Mouse (Mus musculus) liver, embryonic 15.5 days (tissue): ENCODE data around the gene Fhl1. TPM values are rescaled to one million over a fixed set of nuclear protein-coding genes. Genes with fewer than 3 reads are reported as not detected.

Source experiments
- ATAC-seq: fragments of 200-750 bp; cut with Nextera tagmentation; 2 replicates; pipeline ENCODE4 v1.8.0; 2017; ENCODE audit warnings: moderate number of reproducible peaks, mild to moderate bottlenecking, moderate library complexity; ENCODE audit not compliant: insufficient read depth
- H3K27ac ChIP-seq: fragments of 300-500 bp; sonication (generic); replicated peaks from 2 replicates; pipeline ENCODE4 v1.5.1; 2015; ENCODE audit warnings: mild to moderate bottlenecking, inconsistent platforms
- H3K27me3 ChIP-seq: fragments of 300-500 bp; sonication (generic); 2 replicates; pipeline ENCODE4 v1.6.1; 2015; ENCODE audit warnings: mild to moderate bottlenecking, inconsistent platforms
- H3K36me3 ChIP-seq: fragments of 300-500 bp; sonication (generic); replicated peaks from 2 replicates; pipeline ENCODE4 v1.6.1; 2015; ENCODE audit warnings: moderate library complexity, mild to moderate bottlenecking, inconsistent platforms
- H3K4me1 ChIP-seq: fragments of 300-500 bp; sonication (generic); replicated peaks from 2 replicates; pipeline ENCODE4 v1.6.1; 2015; ENCODE audit warnings: inconsistent platforms
- H3K4me2 ChIP-seq: fragments of 300-500 bp; sonication (generic); 2 replicates; pipeline ENCODE4 v1.6.1; 2015; ENCODE audit warnings: moderate library complexity, mild to moderate bottlenecking, inconsistent platforms
- H3K4me3 ChIP-seq: fragments of 300-500 bp; sonication (generic); replicated peaks from 2 replicates; pipeline ENCODE4 v1.5.1; 2015; ENCODE audit warnings: mild to moderate bottlenecking, inconsistent platforms
- H3K9ac ChIP-seq: fragments of 300-500 bp; sonication (generic); 2 replicates; pipeline ENCODE4 v1.6.1; 2015; ENCODE audit warnings: moderate library complexity, mild to moderate bottlenecking, inconsistent platforms
- H3K9me3 ChIP-seq: fragments of 300-500 bp; sonication (generic); replicated peaks from 2 replicates; pipeline ENCODE4 v1.6.1; 2016; ENCODE audit warnings: inconsistent platforms
- WGBS: fragments of 180-500 bp; shearing (Covaris S2); methylation state at CpG from one replicate; pipeline ENCODE4 v1.1.7; 2015; ENCODE audit warnings: mixed read lengths; ENCODE audit not compliant: insufficient replicate concordance; 5-methylcytosine and 5-hydroxymethylcytosine counted together
- polyA plus RNA-seq: library from polyadenylated mRNA; unstranded; fragments of >200 nt; fragmentation: Nextera tagmentation; extraction: Ambion mirVana; gene quantifications from 2 replicates; pipeline ENCODE4 v1.2.1, GENCODE M21; 2015

Fhl1 gene
- polyA plus RNA-seq, 1 experiment from 2014 or later, result 22.2 TPM

GRCm38 (mm10) chrX:56710522-56710921, 21.1 kb upstream of the Fhl1 start:
- ATAC-seq, result no peak
- WGBS, result 64% methylated on average over 1 of the region's 1 CpGs
- no peaks in the 10 kb centered on the region for H3K27me3 ChIP-seq

GRCm38 (mm10) chrX:56712666-56713065, 18.9 kb upstream of the Fhl1 start:
- no peaks in the 10 kb centered on the region for H3K36me3 ChIP-seq
- no peaks in the 10 kb centered on the region for H3K27me3 ChIP-seq
- H3K4me1 ChIP-seq, result no peaks in the 10 kb centered on the region
- no peak overlapping the region for H3K9ac ChIP-seq
- ATAC-seq, result no peak
- no peaks in the 10 kb centered on the region for H3K9me3 ChIP-seq
- H3K27ac ChIP-seq, result no peak overlapping the region
- 46% methylated on average over 1 of the region's 1 CpGs for WGBS
- H3K4me3 ChIP-seq, result no peak overlapping the region
- no peak overlapping the region for H3K4me2 ChIP-seq

More at GRCm38 (mm10) chrX:56710522-56710921, 21.1 kb upstream of the Fhl1 start:
- Histone ChIP-seq H3K9ac (no peak overlapping the region), H3K4me1 (no peaks in the 10 kb centered on the region), H3K27ac (no peak overlapping the region), H3K36me3 (no peaks in the 10 kb centered on the region), H3K4me2 (no peak overlapping the region), H3K4me3 (no peak overlapping the region), H3K9me3 (no peaks in the 10 kb centered on the region)

DNA sequence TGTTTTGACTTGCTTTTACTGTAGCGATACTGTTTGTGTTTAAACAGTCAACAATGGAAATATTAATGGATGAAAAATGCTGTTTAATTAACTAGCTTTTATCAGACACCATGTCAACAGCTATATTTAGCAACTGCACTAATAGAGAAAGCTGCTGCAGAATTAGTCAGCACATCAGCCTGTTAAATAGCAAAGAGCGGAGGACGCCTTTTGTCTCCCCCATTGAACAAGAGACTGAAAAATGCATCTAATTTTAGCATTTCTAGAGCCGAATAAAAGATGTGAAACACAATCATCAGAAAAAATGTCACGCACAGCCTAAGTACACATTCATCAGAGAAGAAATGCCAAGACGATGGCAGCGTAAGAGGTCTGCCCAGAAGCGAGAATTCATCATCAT, 9.0 kb upstream of the Fhl1 start:
- Histone ChIP-seq H3K4me3 (no peak overlapping the region), H3K4me2 (no peak overlapping the region), H3K36me3 (no peaks in the 10 kb centered on the region), H3K27me3 (no peaks in the 10 kb centered on the region), H3K27ac (no peak overlapping the region), H3K9me3 (no peaks in the 10 kb centered on the region), H3K4me1 (no peaks in the 10 kb centered on the region), H3K9ac (no peak overlapping the region)
- no peak for ATAC-seq
- 72% methylated on average over 8 of the region's 8 CpGs for WGBS

- Histone ChIP-seq H3K27ac (peak overlapping the region; percentile 59; the same call in 1 of the 2 replicates), H3K4me2 (peak overlapping the region; percentile 30; the same call in 1 of the 2 replicates), H3K36me3 (no peaks in the 10 kb centered on the region), H3K9ac (no peak overlapping the region), H3K4me3 (no peak overlapping the region), H3K9me3 (no peaks in the 10 kb centered on the region), H3K4me1 (peaks cover 19% of the 10 kb centered on the region), H3K27me3 (peaks cover 43% of the 10 kb centered on the region)
- WGBS, result 20% methylated on average over 3 of the region's 3 CpGs
- peak; percentile 98 for ATAC-seq
Measured at GRCm38 (mm10) chrX:56728507-56728906, 3.1 kb upstream of the Fhl1 start.

GRCm38 (mm10) chrX:56730828-56731305, 720 bp upstream of the Fhl1 start:
- ATAC-seq, result no peak
- peaks cover 44% of the 10 kb centered on the region for H3K27me3 ChIP-seq
- WGBS, result 25% methylated on average over 10 of the region's 10 CpGs
- peak overlapping the region; percentile 77 for H3K4me2 ChIP-seq
- H3K4me3 ChIP-seq, result peak overlapping the region; percentile 55
- H3K9ac ChIP-seq, result peak overlapping the region; percentile 37; the same call in 1 of the 2 replicates
- H3K9me3 ChIP-seq, result no peaks in the 10 kb centered on the region
- no peak overlapping the region for H3K27ac ChIP-seq
- no peaks in the 10 kb centered on the region for H3K36me3 ChIP-seq
- H3K4me1 ChIP-seq, result peaks cover 19% of the 10 kb centered on the region

GRCm38 (mm10) chrX:56732401-56732800, 814 bp downstream of the Fhl1 start:
- Histone ChIP-seq H3K4me1 (peaks cover 19% of the 10 kb centered on the region), H3K36me3 (no peaks in the 10 kb centered on the region), H3K9ac (no peak overlapping the region), H3K27ac (no peak overlapping the region), H3K27me3 (peaks cover 44% of the 10 kb centered on the region), H3K9me3 (no peaks in the 10 kb centered on the region), H3K4me2 (no peak overlapping the region), H3K4me3 (peak overlapping the region; percentile 55)
- WGBS, result 14% methylated on average over 3 of the region's 3 CpGs
- ATAC-seq, result no peak

DNA sequence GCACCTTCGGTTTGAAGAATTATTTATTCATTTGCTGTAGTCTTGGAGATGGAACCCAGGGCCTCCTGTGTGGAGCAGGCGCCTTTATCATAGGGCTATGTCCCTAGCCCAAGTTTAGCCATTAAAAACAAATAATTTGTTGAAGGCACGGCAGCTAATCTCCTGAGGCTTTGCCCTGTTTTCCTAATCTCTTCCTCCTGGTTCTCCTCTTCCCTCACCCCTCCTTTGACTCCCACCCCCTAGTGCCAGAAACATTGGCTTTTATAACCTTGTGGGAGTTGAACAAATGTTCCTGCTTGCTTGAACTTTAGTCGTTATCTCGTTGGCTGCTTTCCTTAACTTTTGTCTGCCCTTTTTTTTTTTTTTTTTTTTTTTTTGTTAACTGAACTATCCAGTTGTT, 2.8 kb downstream of the Fhl1 start:
- Histone ChIP-seq H3K4me3 (no peak overlapping the region), H3K4me2 (no peak overlapping the region), H3K27me3 (peaks cover 41% of the 10 kb centered on the region), H3K9me3 (no peaks in the 10 kb centered on the region), H3K27ac (no peak overlapping the region), H3K4me1 (peaks cover 11% of the 10 kb centered on the region; the same call in 1 of the 2 replicates), H3K9ac (no peak overlapping the region), H3K36me3 (no peaks in the 10 kb centered on the region)
- ATAC-seq, result no peak
- WGBS, result 41% methylated on average over 5 of the region's 5 CpGs

GRCm38 (mm10) chrX:56736226-56736625, 4.6 kb downstream of the Fhl1 start:
- Histone ChIP-seq H3K9ac (no peak overlapping the region), H3K4me3 (no peak overlapping the region), H3K4me2 (no peak overlapping the region), H3K9me3 (no peaks in the 10 kb centered on the region), H3K27ac (no peak overlapping the region), H3K4me1 (no peaks in the 10 kb centered on the region), H3K27me3 (peaks cover 23% of the 10 kb centered on the region), H3K36me3 (no peaks in the 10 kb centered on the region)
- ATAC-seq, result no peak
- 61% methylated on average over 1 of the region's 1 CpGs for WGBS

GRCm38 (mm10) chrX:56737848-56738554, 6.4 kb downstream of the Fhl1 start:
- ATAC-seq, result no peak
- WGBS, result 47% methylated on average over 5 of the region's 5 CpGs
- Histone ChIP-seq H3K4me3 (no peak overlapping the region), H3K27me3 (peaks cover 5% of the 10 kb centered on the region), H3K36me3 (no peaks in the 10 kb centered on the region), H3K9ac (no peak overlapping the region), H3K27ac (no peak overlapping the region), H3K9me3 (no peaks in the 10 kb centered on the region), H3K4me2 (no peak overlapping the region), H3K4me1 (no peaks in the 10 kb centered on the region)

- no peak overlapping the region for H3K4me3 ChIP-seq
- H3K4me2 ChIP-seq, result no peak overlapping the region
- ATAC-seq, result no peak
- no peaks in the 10 kb centered on the region; the same call in 1 of the 2 replicates for H3K27me3 ChIP-seq
- H3K36me3 ChIP-seq, result no peaks in the 10 kb centered on the region
- no peaks in the 10 kb centered on the region for H3K4me1 ChIP-seq
- H3K9ac ChIP-seq, result no peak overlapping the region
- H3K9me3 ChIP-seq, result no peaks in the 10 kb centered on the region
- 27% methylated on average over 3 of the region's 3 CpGs for WGBS
- no peak overlapping the region for H3K27ac ChIP-seq
Measured at GRCm38 (mm10) chrX:56741428-56741827, 9.8 kb downstream of the Fhl1 start.

GRCm38 (mm10) chrX:56751536-56751935, 19.9 kb downstream of the Fhl1 start:
- no peak for ATAC-seq
- H3K27me3 ChIP-seq, result no peaks in the 10 kb centered on the region
- no peak overlapping the region for H3K9ac ChIP-seq
- no peak overlapping the region for H3K4me2 ChIP-seq
- H3K4me3 ChIP-seq, result no peak overlapping the region
- H3K4me1 ChIP-seq, result peaks cover 8% of the 10 kb centered on the region; the same call in 1 of the 2 replicates
- 40% methylated on average over 4 of the region's 4 CpGs for WGBS
- no peaks in the 10 kb centered on the region for H3K9me3 ChIP-seq
- H3K27ac ChIP-seq, result no peak overlapping the region
- H3K36me3 ChIP-seq, result no peaks in the 10 kb centered on the region
